19 mouse cellular contexts compared by ENCODE assay signal in the genomic region with DNA sequence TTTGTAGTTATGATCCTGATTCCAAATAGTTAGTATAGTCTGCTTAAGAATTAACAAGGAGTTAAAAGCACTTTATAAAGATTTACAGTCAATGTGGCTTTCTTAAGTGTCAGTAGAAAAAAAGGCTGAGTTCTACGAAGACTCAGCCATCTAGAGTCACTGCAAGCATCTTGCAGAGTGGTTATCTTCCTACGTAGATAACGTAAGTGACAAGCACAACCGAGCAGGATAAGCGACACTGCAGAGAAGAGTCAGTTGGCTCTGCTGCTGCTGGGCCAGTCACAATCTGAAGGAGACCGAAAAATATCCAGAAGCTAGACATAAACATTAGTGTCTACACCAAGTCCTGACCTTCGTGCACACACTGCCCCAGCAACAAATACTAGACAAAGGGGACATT.
"Had no signal": no experiment of that assay in that cellular context is flagged by ENCODE, and none has a peak within 500 bp of the region (broad histone marks: within the 10 kb centered on the region; RNA-seq: fewer than 3 reads in every experiment).

No protein-coding gene starts in this region.

- ATAC-seq: intestine, embryonic 15.5 days; lung, postnatal 0 days had no signal

- H3K4me3 ChIP-seq: intestine, embryonic 15.5 days; kidney, embryonic 15.5 days; limb, embryonic 10.5 days; limb, embryonic 13.5 days; megakaryocyte, embryonic 14.5 days; neural tube, embryonic 12.5 days; neural tube, embryonic 15.5 days had no signal

- H3K27ac ChIP-seq: intestine, embryonic 15.5 days; kidney, embryonic 15.5 days; limb, embryonic 10.5 days; limb, embryonic 13.5 days; macrophage; neural tube, embryonic 12.5 days; neural tube, embryonic 15.5 days had no signal

- H3K9me3 ChIP-seq: intestine, embryonic 15.5 days; kidney, embryonic 15.5 days; limb, embryonic 10.5 days; limb, embryonic 13.5 days; megakaryocyte, embryonic 14.5 days; neural tube, embryonic 12.5 days; neural tube, embryonic 15.5 days had no signal

- H3K4me2 ChIP-seq: intestine, embryonic 15.5 days; kidney, embryonic 15.5 days; limb, embryonic 13.5 days; lung, embryonic 14.5 days; midbrain, embryonic 11.5 days; neural tube, embryonic 12.5 days; neural tube, embryonic 15.5 days had no signal

- H3K27me3 ChIP-seq: intestine, embryonic 15.5 days; kidney, embryonic 15.5 days; limb, embryonic 13.5 days; megakaryocyte, embryonic 14.5 days; neural tube, embryonic 12.5 days; neural tube, embryonic 15.5 days had no signal

- H3K9ac ChIP-seq: intestine, embryonic 15.5 days; kidney, embryonic 15.5 days; limb, embryonic 13.5 days; lung, embryonic 14.5 days; neural tube, embryonic 12.5 days; neural tube, embryonic 15.5 days had no signal

- DNase-seq: kidney, adult 11 months; kidney, adult 8-10 months; kidney, postnatal 10 days; kidney, postnatal 36 days; lung, embryonic 14.5 days; midbrain, embryonic 14.5 days; right cerebral cortex, postnatal 14 days; thymus, adult 18-20 months; thymus, postnatal 36 days had no signal

- H3K36me3 ChIP-seq: intestine, embryonic 15.5 days had no signal

- H3K4me1 ChIP-seq: intestine, embryonic 15.5 days; kidney, embryonic 15.5 days; limb, embryonic 10.5 days; neural tube, embryonic 12.5 days; neural tube, embryonic 15.5 days had no signal
